Mouse (Mus musculus): ENCODE results near the gene Slc2a1. TPM values are rescaled to one million over a fixed set of nuclear protein-coding genes. Genes with fewer than 3 reads are reported as not detected.

Gene Slc2a1
- polyA plus RNA-seq, 1 experiment, result 215 TPM

GRCm38 (mm10) chr4:119133306-119133705 lies 24.8 kb downstream of the Slc2a1 start:
- H3K36me3 ChIP-seq (ENCODE audit: control insufficient read depth), result peaks cover 100% of the 10 kb centered on the region
- H3K27me3 ChIP-seq (ENCODE audit: control insufficient read depth), result no peaks in the 10 kb centered on the region; the same call in 1 of the 2 replicates
- TF ChIP-seq GATA1 (IDR thresholded peaks at IDR 0.05; ENCODE audit: low read length) (no peak), TAL1 (IDR thresholded peaks at IDR 0.05; ENCODE audit: low read length) (no peak)
- H3K4me3 ChIP-seq (replicated peaks), result no peak overlapping the region
- peaks cover 5% of the 10 kb centered on the region for H3K9me3 ChIP-seq (ENCODE audit: control insufficient read depth, low read length)
- peaks cover 81% of the 10 kb centered on the region for H3K4me1 ChIP-seq (ENCODE audit: control insufficient read depth)

- peaks cover 5% of the 10 kb centered on the region for H3K9me3 ChIP-seq (ENCODE audit: control insufficient read depth, low read length)
- H3K36me3 ChIP-seq (ENCODE audit: control insufficient read depth), result peaks cover 100% of the 10 kb centered on the region
- H3K4me1 ChIP-seq (ENCODE audit: control insufficient read depth), result peaks cover 77% of the 10 kb centered on the region
- TF ChIP-seq GATA1 (IDR thresholded peaks at IDR 0.05; ENCODE audit: low read length) (no peak), TAL1 (IDR thresholded peaks at IDR 0.05; ENCODE audit: low read length) (no peak)
- no peak overlapping the region for H3K4me3 ChIP-seq (replicated peaks)
- no peaks in the 10 kb centered on the region; the same call in 1 of the 2 replicates for H3K27me3 ChIP-seq (ENCODE audit: control insufficient read depth)
These were observed 25.3 kb downstream of the Slc2a1 start for GRCm38 (mm10) chr4:119133860-119134259.

- Histone ChIP-seq H3K9me3 (ENCODE audit: control insufficient read depth, low read length) (peaks cover 5% of the 10 kb centered on the region), H3K4me1 (ENCODE audit: control insufficient read depth) (peaks cover 68% of the 10 kb centered on the region), H3K36me3 (ENCODE audit: control insufficient read depth) (peaks cover 81% of the 10 kb centered on the region), H3K27me3 (ENCODE audit: control insufficient read depth) (peaks cover 6% of the 10 kb centered on the region), H3K4me3 (replicated peaks) (no peak overlapping the region)
- no peak for TF ChIP-seq TAL1 (IDR thresholded peaks at IDR 0.05; ENCODE audit: low read length)
- no peak for TF ChIP-seq GATA1 (IDR thresholded peaks at IDR 0.05; ENCODE audit: low read length)
These were observed 28.8 kb downstream of the Slc2a1 start for GRCm38 (mm10) chr4:119137313-119137712.

- Histone ChIP-seq H3K4me3 (replicated peaks) (no peak overlapping the region), H3K4me1 (ENCODE audit: control insufficient read depth) (peaks cover 68% of the 10 kb centered on the region), H3K27me3 (ENCODE audit: control insufficient read depth) (peaks cover 8% of the 10 kb centered on the region), H3K9me3 (ENCODE audit: control insufficient read depth, low read length) (peaks cover 5% of the 10 kb centered on the region), H3K36me3 (ENCODE audit: control insufficient read depth) (peaks cover 72% of the 10 kb centered on the region)
- TF ChIP-seq GATA1 (IDR thresholded peaks at IDR 0.05; ENCODE audit: low read length), result no peak
- no peak for TF ChIP-seq TAL1 (IDR thresholded peaks at IDR 0.05; ENCODE audit: low read length)
These were observed 29.7 kb downstream of the Slc2a1 start for GRCm38 (mm10) chr4:119138171-119138570.

GRCm38 (mm10) chr4:119138776-119139175 lies 30.3 kb downstream of the Slc2a1 start:
- TF ChIP-seq TAL1 (IDR thresholded peaks at IDR 0.05; ENCODE audit: low read length) (no peak), GATA1 (IDR thresholded peaks at IDR 0.05; ENCODE audit: low read length) (no peak)
- no peak overlapping the region for H3K4me3 ChIP-seq (replicated peaks)
- peaks cover 5% of the 10 kb centered on the region for H3K9me3 ChIP-seq (ENCODE audit: control insufficient read depth, low read length)
- peaks cover 64% of the 10 kb centered on the region for H3K4me1 ChIP-seq (ENCODE audit: control insufficient read depth)
- H3K36me3 ChIP-seq (ENCODE audit: control insufficient read depth), result peaks cover 66% of the 10 kb centered on the region
- peaks cover 13% of the 10 kb centered on the region for H3K27me3 ChIP-seq (ENCODE audit: control insufficient read depth)

GRCm38 (mm10) chr4:119140126-119140525 lies 31.6 kb downstream of the Slc2a1 start:
- Histone ChIP-seq H3K9me3 (ENCODE audit: control insufficient read depth, low read length) (peaks cover 9% of the 10 kb centered on the region), H3K4me3 (replicated peaks) (no peak overlapping the region), H3K36me3 (ENCODE audit: control insufficient read depth) (peaks cover 53% of the 10 kb centered on the region), H3K27me3 (ENCODE audit: control insufficient read depth) (peaks cover 26% of the 10 kb centered on the region), H3K4me1 (ENCODE audit: control insufficient read depth) (peaks cover 56% of the 10 kb centered on the region)
- TF ChIP-seq GATA1 (IDR thresholded peaks at IDR 0.05; ENCODE audit: low read length), result no peak
- TF ChIP-seq TAL1 (IDR thresholded peaks at IDR 0.05; ENCODE audit: low read length), result no peak

- TF ChIP-seq TAL1 (IDR thresholded peaks at IDR 0.05; ENCODE audit: low read length) (no peak), GATA1 (IDR thresholded peaks at IDR 0.05; ENCODE audit: low read length) (no peak)
These were observed 32.7 kb downstream of the Slc2a1 start for GRCm38 (mm10) chr4:119141191-119141590.

GRCm38 (mm10) chr4:119142230-119142871 lies 33.8 kb downstream of the Slc2a1 start:
- Histone ChIP-seq H3K4me1 (ENCODE audit: control insufficient read depth) (peaks cover 36% of the 10 kb centered on the region), H3K36me3 (ENCODE audit: control insufficient read depth) (peaks cover 30% of the 10 kb centered on the region), H3K4me3 (replicated peaks) (peak overlapping the region; percentile 27), H3K9me3 (ENCODE audit: control insufficient read depth, low read length) (peaks cover 4% of the 10 kb centered on the region), H3K27me3 (ENCODE audit: control insufficient read depth) (peaks cover 30% of the 10 kb centered on the region)
- no peak for TF ChIP-seq TAL1 (IDR thresholded peaks at IDR 0.05; ENCODE audit: low read length)
- no peak for TF ChIP-seq GATA1 (IDR thresholded peaks at IDR 0.05; ENCODE audit: low read length)

More at GRCm38 (mm10) chr4:119141191-119141590, 32.7 kb downstream of the Slc2a1 start:
- Histone ChIP-seq H3K27me3 (ENCODE audit: control insufficient read depth) (peaks cover 30% of the 10 kb centered on the region), H3K4me3 (replicated peaks) (no peak overlapping the region), H3K36me3 (ENCODE audit: control insufficient read depth) (peaks cover 42% of the 10 kb centered on the region), H3K9me3 (ENCODE audit: control insufficient read depth, low read length) (peaks cover 4% of the 10 kb centered on the region), H3K4me1 (ENCODE audit: control insufficient read depth) (peaks cover 45% of the 10 kb centered on the region)

- no peak overlapping the region for H3K4me3 ChIP-seq (replicated peaks)
- H3K27me3 ChIP-seq (ENCODE audit: control insufficient read depth), result peaks cover 33% of the 10 kb centered on the region
- no peaks in the 10 kb centered on the region for H3K36me3 ChIP-seq (ENCODE audit: control insufficient read depth)
- peaks cover 4% of the 10 kb centered on the region for H3K9me3 ChIP-seq (ENCODE audit: control insufficient read depth, low read length)
- TF ChIP-seq GATA1 (IDR thresholded peaks at IDR 0.05; ENCODE audit: low read length), result no peak
- no peak for TF ChIP-seq TAL1 (IDR thresholded peaks at IDR 0.05; ENCODE audit: low read length)
- H3K4me1 ChIP-seq (ENCODE audit: control insufficient read depth), result peaks cover 8% of the 10 kb centered on the region
These were observed 38.3 kb downstream of the Slc2a1 start for GRCm38 (mm10) chr4:119146816-119147215.
